Mouse (Mus musculus) forebrain, postnatal 0 days (tissue): ENCODE results near the gene Slc34a3. TPM values are rescaled to one million over a fixed set of nuclear protein-coding genes. Genes with fewer than 3 reads are reported as not detected.

Experiments used
- ATAC-seq: fragments of 200-750 bp; cut with Nextera tagmentation; 2 replicates; pipeline ENCODE4 v1.8.0; 2017; ENCODE audit warnings: mild to moderate bottlenecking, moderate library complexity
- DNase-seq: peaks from one replicate; pipeline ENCODE4 v3.0.0-alpha.2; 2015
- H3K27ac ChIP-seq: fragments of 300-500 bp; sonication (generic); 2 replicates; pipeline ENCODE4 v1.5.1; 2014; ENCODE audit warnings: low read depth, mild to moderate bottlenecking, antibody characterized with exemption, low read length, moderate library complexity, mixed read lengths
- H3K27me3 ChIP-seq: fragments of 300-500 bp; sonication (generic); 2 replicates; pipeline ENCODE4 v1.6.1; 2014; ENCODE audit warnings: mild to moderate bottlenecking, low read length, mixed read lengths; ENCODE audit not compliant: insufficient read depth
- H3K36me3 ChIP-seq: fragments of 300-500 bp; sonication (generic); 2 replicates; pipeline ENCODE4 v1.6.1; 2014; ENCODE audit warnings: mild to moderate bottlenecking, moderate library complexity; ENCODE audit not compliant: insufficient read depth
- H3K4me1 ChIP-seq: fragments of 300-500 bp; sonication (generic); 2 replicates; pipeline ENCODE4 v1.6.1; 2014; ENCODE audit warnings: antibody characterized with exemption; ENCODE audit not compliant: insufficient read depth
- H3K4me2 ChIP-seq: fragments of 300-500 bp; sonication (generic); 2 replicates; pipeline ENCODE4 v1.6.1; 2014; ENCODE audit warnings: low read depth, mild to moderate bottlenecking, moderate library complexity
- H3K4me3 ChIP-seq: fragments of 300-500 bp; sonication (generic); 2 replicates; pipeline ENCODE4 v1.5.1; 2014; ENCODE audit warnings: low read depth, low read length, mixed read lengths
- H3K9ac ChIP-seq: fragments of 300-500 bp; sonication (generic); 2 replicates; pipeline ENCODE4 v1.6.1; 2014; ENCODE audit warnings: mild to moderate bottlenecking
- H3K9me3 ChIP-seq: fragments of 300-500 bp; sonication (generic); 2 replicates; pipeline ENCODE4 v1.6.1; 2016; ENCODE audit warnings: low read length
- CTCF ChIP-seq: sonication (generic); IDR thresholded peaks from 2 replicates; pipeline ENCODE4 v1.5.1; 2016; ENCODE audit warnings: antibody characterized with exemption, control low read depth, low read depth
- WGBS: fragments of 180-500 bp; shearing (Covaris S2); extraction: QIAGEN DNeasy Blood & Tissue Kit; methylation state at CpG from one replicate; pipeline ENCODE4 v1.1.7; 2014; 5-methylcytosine and 5-hydroxymethylcytosine counted together
- polyA plus RNA-seq: library from polyadenylated mRNA; unstranded; fragments of >200 nt; fragmentation: Nextera tagmentation; extraction: Ambion mirVana; gene quantifications from 2 replicates; pipeline ENCODE4 v1.2.1, GENCODE M21; 2015
- total RNA-seq: library from RNA; depleted of rRNA; stranded (reverse); fragments of >200 nt; gene quantifications from 2 replicates; pipeline ENCODE4 v1.2.3, GENCODE M21; 2014

Slc34a3 gene
- total and polyA plus RNA-seq, 2 experiments from 2014 or later: not detected

- Histone ChIP-seq H3K27ac (peak overlapping the region; percentile 82; the same call in 1 of the 2 replicates), H3K9me3 (no peaks in the 10 kb centered on the region), H3K4me1 (peaks cover 6% of the 10 kb centered on the region), H3K27me3 (no peaks in the 10 kb centered on the region), H3K4me3 (peak overlapping the region; percentile 70), H3K36me3 (peaks cover 24% of the 10 kb centered on the region), H3K9ac (peak overlapping the region; percentile 79), H3K4me2 (peak overlapping the region; percentile 89)
- ATAC-seq (peak; percentile 0; the same call in 1 of the 2 replicates), DNase-seq (no peak)
- WGBS: 16% methylated on average over 6 of the region's 6 CpGs
- no peak for TF ChIP-seq CTCF
Measured at GRCm38 (mm10) chr2:25241438-25241775, 7.2 kb upstream of the Slc34a3 start.

GRCm38 (mm10) chr2:25240723-25241437, 6.7 kb upstream of the Slc34a3 start:
- peak; percentile 90 for DNase-seq
- under 1% methylated on average over 29 of the region's 29 CpGs for WGBS
- TF ChIP-seq CTCF: no peak
- Histone ChIP-seq H3K9me3 (no peaks in the 10 kb centered on the region), H3K4me2 (peak overlapping the region; percentile 89), H3K36me3 (peaks cover 23% of the 10 kb centered on the region), H3K4me3 (peak overlapping the region; percentile 70), H3K9ac (peak overlapping the region; percentile 79; the same call in 1 of the 2 replicates), H3K4me1 (peaks cover 6% of the 10 kb centered on the region), H3K27me3 (no peaks in the 10 kb centered on the region), H3K27ac (peak overlapping the region; percentile 82)
- ATAC-seq: peak; percentile 91

- Histone ChIP-seq H3K4me2 (peak overlapping the region; percentile 89), H3K9ac (no peak overlapping the region)
- 46% methylated on average over 8 of the region's 8 CpGs for WGBS
Measured at GRCm38 (mm10) chr2:25240310-25240709, 6.1 kb upstream of the Slc34a3 start.

GRCm38 (mm10) chr2:25239766-25240165, 5.6 kb upstream of the Slc34a3 start:
- H3K4me3 ChIP-seq: no peak overlapping the region
- no peak for DNase-seq
- peaks cover 6% of the 10 kb centered on the region for H3K4me1 ChIP-seq
- no peak overlapping the region for H3K9ac ChIP-seq
- 87% methylated on average over 3 of the region's 3 CpGs for WGBS
- no peaks in the 10 kb centered on the region for H3K27me3 ChIP-seq
- no peak for ATAC-seq
- H3K4me2 ChIP-seq: no peak overlapping the region
- H3K27ac ChIP-seq: no peak overlapping the region
- H3K9me3 ChIP-seq: no peaks in the 10 kb centered on the region
- H3K36me3 ChIP-seq: peaks cover 12% of the 10 kb centered on the region
- TF ChIP-seq CTCF: no peak

More at GRCm38 (mm10) chr2:25240310-25240709, 6.1 kb upstream of the Slc34a3 start:
- Histone ChIP-seq H3K27me3 (no peaks in the 10 kb centered on the region), H3K36me3 (peaks cover 17% of the 10 kb centered on the region), H3K27ac (peak overlapping the region; percentile 82; the same call in 1 of the 2 replicates), H3K4me1 (peaks cover 6% of the 10 kb centered on the region), H3K9me3 (no peaks in the 10 kb centered on the region), H3K4me3 (peak overlapping the region; percentile 70)
- no peak for TF ChIP-seq CTCF
- no peak for DNase-seq
- ATAC-seq: no peak; the same call in 1 of the 2 replicates

GRCm38 (mm10) chr2:25238106-25238505, 3.9 kb upstream of the Slc34a3 start:
- DNase-seq (no peak), ATAC-seq (no peak)
- Histone ChIP-seq H3K36me3 (no peaks in the 10 kb centered on the region), H3K9ac (no peak overlapping the region), H3K9me3 (no peaks in the 10 kb centered on the region), H3K4me2 (no peak overlapping the region), H3K4me3 (no peak overlapping the region), H3K27ac (no peak overlapping the region), H3K27me3 (no peaks in the 10 kb centered on the region; the same call in 1 of the 2 replicates), H3K4me1 (peaks cover 6% of the 10 kb centered on the region)
- no peak for TF ChIP-seq CTCF

GRCm38 (mm10) chr2:25237522-25237921, 3.4 kb upstream of the Slc34a3 start:
- Histone ChIP-seq H3K4me1 (peaks cover 6% of the 10 kb centered on the region), H3K9ac (no peak overlapping the region), H3K27ac (no peak overlapping the region), H3K4me3 (no peak overlapping the region), H3K36me3 (no peaks in the 10 kb centered on the region), H3K9me3 (no peaks in the 10 kb centered on the region), H3K4me2 (no peak overlapping the region), H3K27me3 (no peaks in the 10 kb centered on the region; the same call in 1 of the 2 replicates)
- no peak for DNase-seq
- ATAC-seq: no peak
- WGBS: 66% methylated on average over 4 of the region's 4 CpGs
- TF ChIP-seq CTCF: no peak

GRCm38 (mm10) chr2:25236614-25237013, 2.5 kb upstream of the Slc34a3 start, which contains the start of gene Rnf224:
Gene Rnf224, minus strand, starts transcription at chr2:25236787.
- 45% methylated on average over 8 of the region's 8 CpGs for WGBS
- no peak for ATAC-seq
- no peak for TF ChIP-seq CTCF

More at GRCm38 (mm10) chr2:25236614-25237013, 2.5 kb upstream of the Slc34a3 start, which contains the start of gene Rnf224:
- Histone ChIP-seq H3K27ac (no peak within 1 kb of the TSS), H3K4me1 (peaks cover 5% of the 10 kb centered on the region), H3K4me2 (no peak within 1 kb of the TSS), H3K9me3 (no peaks in the 10 kb centered on the region), H3K27me3 (no peaks in the 10 kb centered on the region; the same call in 1 of the 2 replicates), H3K4me3 (no peak within 1 kb of the TSS), H3K36me3 (no peaks in the 10 kb centered on the region), H3K9ac (no peak within 1 kb of the TSS)
- DNase-seq: no peak
